Mouse (Mus musculus) T-helper 1 cell (primary cell): ENCODE measurements around the gene Zfp607b.

Experiments used
- in situ Hi-C: fragments of 300-600 bp; cut with MboI, MseI; formaldehyde crosslinking; loops from one replicate; pipeline ENCODE4 v1.15.1; 2025; ENCODE audit warnings: high pct_unique_total_duplicates

Zfp607b gene

GRCm38 (mm10) chr7:27685220-27685619 lies 3.9 kb upstream of the Zfp607b start:
- in situ Hi-C loops, result no loop called here

DNA sequence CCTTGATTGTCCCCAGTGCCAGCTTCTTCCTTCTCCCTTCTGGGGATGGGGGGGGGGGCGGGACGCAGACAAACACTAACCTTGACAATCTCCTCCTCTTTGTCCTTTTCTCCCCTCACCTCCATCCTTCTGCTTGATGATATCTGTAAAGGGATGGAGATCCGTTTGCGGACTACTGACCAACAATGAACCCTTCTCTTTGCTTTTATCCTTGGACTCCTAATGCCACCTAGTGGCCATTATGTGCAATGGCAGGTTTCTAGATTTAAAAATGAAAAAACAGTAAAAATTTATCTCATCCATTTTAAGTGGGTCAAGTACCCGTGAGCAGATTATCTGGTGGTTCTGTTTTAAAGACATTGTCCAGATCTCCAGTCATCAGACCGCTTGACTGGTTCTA lies 3.5 kb upstream of the Zfp607b start:
- in situ Hi-C loops, result no loop called here

DNA sequence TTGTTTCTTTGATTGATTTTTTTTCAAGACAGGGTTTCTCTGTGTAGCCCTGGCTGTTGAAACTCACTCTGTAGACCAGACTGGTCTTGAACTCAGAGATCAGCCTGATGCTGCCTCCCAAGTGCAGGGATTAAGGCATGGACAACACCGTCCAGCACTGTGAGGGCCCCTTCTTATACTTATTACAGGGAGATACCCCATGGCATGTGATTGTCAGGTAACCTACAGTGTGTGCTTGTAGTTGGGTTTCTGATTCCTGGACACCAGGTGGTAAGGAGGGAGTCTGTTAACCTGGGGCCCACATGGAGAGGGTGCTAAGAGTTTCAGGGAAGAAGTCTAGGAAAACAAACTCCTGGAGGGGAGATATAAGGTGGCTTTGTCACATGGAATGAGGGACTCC lies 2.1 kb upstream of the Zfp607b start:
- in situ Hi-C loops, result no loop called here

GRCm38 (mm10) chr7:27687836-27688235 lies 1.3 kb upstream of the Zfp607b start:
- in situ Hi-C loops, result no loop called here

GRCm38 (mm10) chr7:27688246-27688788 lies 823 bp upstream of the Zfp607b start:
- in situ Hi-C loops, result no loop called here

GRCm38 (mm10) chr7:27691076-27691475 lies 1.9 kb downstream of the Zfp607b start:
- in situ Hi-C loops, result loop anchor here (5.0 kb wide), 1 partner anchor 36 kb away; no protein-coding TSS in a partner anchor

DNA sequence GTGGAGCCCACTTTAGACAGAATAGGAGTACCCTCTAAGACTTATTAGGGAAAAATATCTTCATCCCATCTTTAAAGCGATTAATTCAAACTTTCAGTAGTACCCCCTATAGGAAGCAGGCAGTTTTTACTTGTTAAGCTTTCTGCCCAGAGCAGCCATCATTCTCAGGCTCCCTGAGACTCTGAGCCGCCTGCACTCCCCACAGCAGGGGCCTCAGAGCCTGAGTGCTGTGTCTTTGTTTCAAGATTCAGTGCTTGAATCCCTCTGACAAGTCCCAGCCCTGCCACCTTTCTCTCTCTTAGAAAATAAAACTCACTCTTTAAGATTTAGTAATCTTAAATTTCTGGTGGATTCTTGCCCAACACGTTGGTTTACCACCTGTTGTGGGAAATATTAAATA lies 7.6 kb downstream of the Zfp607b start:
- in situ Hi-C loops, result loop anchor here (5.0 kb wide), 1 partner anchor 276 kb away; no protein-coding TSS in a partner anchor

DNA sequence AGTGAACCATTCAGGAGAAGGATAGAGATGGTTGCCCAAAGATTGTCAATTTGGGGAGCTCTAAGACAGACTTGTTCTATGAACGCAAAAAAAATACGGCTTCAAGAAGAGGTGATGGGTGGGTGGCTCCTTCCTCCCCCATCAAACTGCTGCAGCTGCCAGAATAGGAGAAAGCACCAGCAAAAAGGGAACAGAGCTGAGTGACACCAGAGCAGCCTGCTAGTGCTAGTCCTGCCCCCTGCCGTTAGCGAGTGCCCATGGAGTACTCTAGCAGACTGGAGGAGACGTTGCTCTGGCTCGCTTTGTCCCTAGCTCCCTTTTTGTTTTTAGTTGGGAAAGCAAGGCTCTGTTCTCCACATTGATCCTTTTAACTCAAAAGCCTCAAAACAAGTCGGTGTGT lies 21.3 kb downstream of the Zfp607b start:
- in situ Hi-C loops, result no loop called here

- in situ Hi-C loops, result no loop called here
Observed at GRCm38 (mm10) chr7:27721951-27722350, 32.8 kb downstream of the Zfp607b start.

DNA sequence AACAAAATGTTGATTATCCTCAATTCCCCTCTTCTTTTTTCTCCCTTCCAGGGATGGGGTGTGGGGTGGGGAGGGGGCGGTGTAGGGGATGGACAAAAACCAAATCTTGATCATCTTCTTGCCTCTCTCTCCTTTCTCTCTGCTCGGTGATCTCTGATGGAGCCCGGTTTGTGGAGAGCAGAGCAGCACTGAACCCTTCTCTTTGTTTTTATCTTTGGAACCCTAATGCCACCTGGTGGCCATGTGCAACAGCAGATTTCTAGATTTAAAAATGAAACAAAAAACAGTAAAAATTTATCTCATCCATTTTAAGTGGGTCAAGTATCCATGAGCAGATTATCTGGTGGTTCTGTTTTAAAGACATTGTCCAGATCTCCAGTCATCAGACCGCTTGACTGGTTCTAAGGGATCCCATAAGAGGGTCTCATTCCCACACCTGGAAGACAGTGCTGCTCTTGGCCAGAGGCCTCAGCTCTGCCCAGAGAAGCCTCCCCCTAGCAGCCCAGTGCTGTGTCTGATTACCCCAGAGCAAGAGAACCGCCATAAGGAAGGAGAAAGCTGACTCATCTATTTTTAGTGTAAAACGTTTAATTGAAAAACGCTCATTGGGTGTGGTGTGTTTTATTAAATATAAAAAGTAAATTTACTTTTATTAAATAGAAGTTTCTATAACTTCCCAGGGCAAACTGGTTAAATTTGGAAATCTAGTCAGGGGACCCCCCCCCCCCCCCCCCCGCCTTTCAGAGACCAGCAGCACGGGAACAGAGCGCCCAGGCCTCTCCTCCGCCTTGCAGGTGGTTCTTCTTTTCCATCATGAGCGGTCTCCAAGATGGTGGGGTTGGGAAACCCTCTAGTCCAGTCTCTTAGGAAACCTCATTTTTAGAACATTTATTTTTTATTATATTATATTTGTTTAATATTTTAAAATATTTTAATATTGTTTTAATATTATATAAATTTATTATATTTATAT lies 36.7 kb downstream of the Zfp607b start:
- in situ Hi-C loops, result loop anchor here (5.0 kb wide), 2 partner anchors 34 to 74 kb away; partner anchors contain the start of gene Ttc9b

- in situ Hi-C loops, result loop anchor here (5.0 kb wide), 2 partner anchors 35 to 75 kb away; partner anchors contain the start of gene Ttc9b
Observed at GRCm38 (mm10) chr7:27727471-27727870, 38.3 kb downstream of the Zfp607b start.

DNA sequence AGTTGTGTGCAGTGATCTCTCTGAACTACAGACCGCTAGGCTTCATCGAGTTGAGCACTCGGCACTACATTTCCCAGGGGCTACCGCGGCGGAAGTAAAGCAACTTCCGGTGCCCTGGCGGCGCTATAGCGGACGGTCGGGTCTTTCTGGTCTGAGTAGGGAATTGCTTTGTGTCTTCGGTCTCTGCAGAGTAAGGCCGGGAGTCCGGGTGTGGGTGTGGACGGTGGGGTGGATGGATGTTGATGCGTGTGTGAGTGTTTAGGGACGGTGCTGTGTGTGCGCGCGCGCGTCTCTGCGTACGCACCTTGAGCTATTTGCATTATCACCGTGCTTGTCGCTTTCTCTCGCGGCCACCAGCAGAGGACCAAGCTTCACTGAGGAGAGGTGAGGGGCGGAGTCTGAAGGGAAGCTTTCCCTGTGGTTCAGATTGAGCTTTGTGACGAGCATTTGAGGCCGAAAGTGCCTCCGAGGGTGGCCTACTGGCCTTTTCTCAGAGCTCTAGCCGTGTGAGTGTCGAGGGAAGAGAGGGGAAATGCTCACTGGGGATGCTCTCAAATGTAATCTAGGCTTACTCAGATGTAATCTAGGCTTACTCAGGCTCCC lies 42.2 kb downstream of the Zfp607b start, which contains the start of gene Zfp60:
Zfp60 (plus strand) TSS at position 109 of the 603 bp plus-strand sequence.
- in situ Hi-C loops, result no loop called here

GRCm38 (mm10) chr7:27731946-27732345 lies 42.8 kb downstream of the Zfp607b start:
- in situ Hi-C loops, result no loop called here

DNA sequence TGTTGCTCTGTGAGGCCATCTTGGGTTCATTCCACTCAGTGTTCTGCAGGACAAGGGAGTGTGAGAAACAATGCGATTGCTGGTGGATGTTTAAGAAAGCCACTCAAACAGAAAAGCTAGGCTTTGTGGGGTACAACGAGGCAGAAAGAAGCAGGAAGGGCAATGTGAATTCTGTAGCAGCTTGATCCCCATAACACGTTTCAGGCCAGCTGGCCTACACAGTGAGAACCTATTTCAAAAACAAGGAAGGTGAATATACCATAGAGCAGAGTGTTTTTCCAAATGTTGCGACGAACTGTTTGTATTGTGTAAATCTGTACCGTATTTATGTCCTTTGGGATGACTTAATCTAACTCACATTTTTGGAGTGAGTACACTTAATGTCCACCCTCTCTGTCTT lies 43.4 kb downstream of the Zfp607b start:
- in situ Hi-C loops, result no loop called here

GRCm38 (mm10) chr7:27735457-27735856 lies 46.3 kb downstream of the Zfp607b start:
- in situ Hi-C loops, result no loop called here
